8 mouse cellular contexts compared by ENCODE assay signal in the genomic region with DNA sequence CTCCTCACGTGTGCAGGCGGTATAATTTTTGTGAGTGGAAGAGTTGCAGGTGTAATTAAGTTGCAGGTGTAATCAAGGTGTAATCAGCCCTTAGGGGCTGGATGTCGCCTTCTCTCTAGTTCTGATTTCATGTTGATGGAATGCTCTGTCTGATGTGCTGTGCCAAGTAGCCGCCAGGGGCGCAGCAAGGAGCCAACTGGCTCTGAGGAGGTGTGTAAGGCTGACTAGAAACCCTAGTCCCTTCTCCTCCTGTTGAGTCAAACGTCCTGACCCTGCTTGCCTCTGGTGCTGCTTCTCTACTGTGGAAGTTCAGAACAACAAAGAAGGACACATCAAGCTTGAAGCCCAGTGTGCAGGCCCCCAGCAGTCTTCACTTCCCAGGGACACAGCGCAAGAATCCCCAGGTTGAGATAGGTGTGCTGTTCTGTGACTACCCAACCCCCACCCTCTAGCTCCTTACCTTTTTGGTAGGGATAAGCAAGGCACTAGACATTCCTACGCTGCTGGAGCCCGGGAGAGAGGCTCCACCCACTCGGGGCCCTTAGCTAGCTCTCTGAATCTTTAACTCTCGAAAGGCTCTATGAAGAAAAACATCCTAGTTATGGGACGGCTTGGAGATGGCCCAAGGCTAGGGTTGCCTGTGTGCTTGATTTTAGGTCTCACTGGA. TPM values are rescaled to one million over a fixed set of nuclear protein-coding genes. Genes with fewer than 3 reads are reported as not detected.
A peak's percentile ranks its signal among the peaks of the same experiment; 100 is the strongest.
DNase-seq lines count a peak whose midpoint lies in the region; ATAC-seq and TF ChIP-seq lines count a peak whose summit lies in the region.

No protein-coding gene starts in this region.

- H3K9me3 ChIP-seq in kidney, embryonic 14.5 days (ENCODE audit: control insufficient read depth, low read length) = no peaks in the 10 kb centered on the region
- no peaks in the 10 kb centered on the region for H3K9me3 ChIP-seq in hindbrain, postnatal 0 days (ENCODE audit: low read length)
- H3K9me3 ChIP-seq in limb, embryonic 11.5 days (ENCODE audit: control insufficient read depth, low read length) = no peaks in the 10 kb centered on the region
- H3K9me3 ChIP-seq in midbrain, embryonic 13.5 days = no peaks in the 10 kb centered on the region

- H3K9ac ChIP-seq in kidney, embryonic 14.5 days (ENCODE audit: low read depth, low read length) = no peak overlapping the region
- H3K9ac ChIP-seq in hindbrain, postnatal 0 days (replicated peaks; ENCODE audit: low read length) = no peak overlapping the region
- H3K9ac ChIP-seq in limb, embryonic 11.5 days (ENCODE audit: low read length) = no peak overlapping the region
- peak overlapping the region; percentile 14; the same call in 1 of the 2 replicates for H3K9ac ChIP-seq in midbrain, embryonic 13.5 days (replicated peaks)

- no peak overlapping the region for H3K4me3 ChIP-seq in kidney, embryonic 14.5 days (ENCODE audit: low read length)
- H3K4me3 ChIP-seq in hindbrain, postnatal 0 days (ENCODE audit: low read length) = no peak overlapping the region
- H3K4me3 ChIP-seq in limb, embryonic 11.5 days (ENCODE audit: low read depth, low read length) = no peak overlapping the region
- no peak overlapping the region for H3K4me3 ChIP-seq in midbrain, embryonic 13.5 days (replicated peaks)

- peaks cover 34% of the 10 kb centered on the region for H3K36me3 ChIP-seq in kidney, embryonic 14.5 days (ENCODE audit: control insufficient read depth, insufficient read depth, low read length)
- peaks cover 17% of the 10 kb centered on the region for H3K36me3 ChIP-seq in hindbrain, postnatal 0 days (ENCODE audit: insufficient read depth, low read length)
- peaks cover 13% of the 10 kb centered on the region for H3K36me3 ChIP-seq in limb, embryonic 11.5 days (ENCODE audit: control insufficient read depth, insufficient read depth, low read length)
- H3K36me3 ChIP-seq in midbrain, embryonic 13.5 days = peaks cover 28% of the 10 kb centered on the region

- WGBS in kidney, embryonic 14.5 days = 23% methylated on average over 12 of the region's 12 CpGs
- WGBS in hindbrain, postnatal 0 days = 21% methylated on average over 12 of the region's 12 CpGs
- 25% methylated on average over 12 of the region's 12 CpGs for WGBS in limb, embryonic 11.5 days
- WGBS in midbrain, embryonic 13.5 days = 26% methylated on average over 12 of the region's 12 CpGs

- no peak overlapping the region for H3K4me2 ChIP-seq in kidney, embryonic 14.5 days (replicated peaks; ENCODE audit: low read depth, low read length)
- peak overlapping the region; percentile 23 for H3K4me2 ChIP-seq in hindbrain, postnatal 0 days (ENCODE audit: low read depth, low read length)
- H3K4me2 ChIP-seq in limb, embryonic 11.5 days (ENCODE audit: low read depth, severe bottlenecking) = no peak overlapping the region
- H3K4me2 ChIP-seq in midbrain, embryonic 13.5 days (replicated peaks) = peak overlapping the region; percentile 6

- no peak overlapping the region for H3K27ac ChIP-seq in kidney, embryonic 14.5 days (ENCODE audit: low read depth, low read length)
- peak overlapping the region; percentile 4; the same call in 1 of the 2 replicates for H3K27ac ChIP-seq in hindbrain, postnatal 0 days
- no peak overlapping the region for H3K27ac ChIP-seq in limb, embryonic 11.5 days (replicated peaks; ENCODE audit: low read depth, low read length)
- no peak overlapping the region for H3K27ac ChIP-seq in midbrain, embryonic 13.5 days

- ATAC-seq in kidney, embryonic 14.5 days (ENCODE audit: low FRiP score, low TSS enrichment) = no peak
- ATAC-seq in frontal cortex, adult (ENCODE audit: low TSS enrichment) = peak; percentile 51; the same call in 1 of the 2 replicates
- peak; percentile 21; the same call in 1 of the 2 replicates for ATAC-seq in hindbrain, postnatal 0 days
- ATAC-seq in limb, embryonic 11.5 days (ENCODE audit: insufficient number of reproducible peaks, low FRiP score, low TSS enrichment, low read depth) = no peak
- ATAC-seq in midbrain, embryonic 13.5 days = no peak

- DNase-seq in kidney, adult 11 months = peak; percentile 83
- DNase-seq in c-Kit-positive CD71-positive TER-119-negative erythroid progenitor cells, embryonic 14.5 days (ENCODE audit: low read depth) = peak; percentile 67
- peak; percentile 73 for DNase-seq in hindbrain, postnatal 0 days (ENCODE audit: low spot score)
- peak; percentile 70 for DNase-seq in limb, embryonic 11.5 days (ENCODE audit: low spot score)
- peak; percentile 47 to 65 for DNase-seq in spleen, postnatal 36 days (ENCODE audit: low spot score in 2 of 2)

- peak; percentile 80 for TF ChIP-seq CTCF in hindbrain, postnatal 0 days (IDR thresholded peaks at IDR 0.05; ENCODE audit: low read depth)

- H3K4me1 ChIP-seq in kidney, embryonic 14.5 days (ENCODE audit: control insufficient read depth, insufficient read depth, low read length) = peaks cover 22% of the 10 kb centered on the region
- H3K4me1 ChIP-seq in hindbrain, postnatal 0 days (ENCODE audit: insufficient read depth, low read length) = no peaks in the 10 kb centered on the region
- H3K4me1 ChIP-seq in limb, embryonic 11.5 days (ENCODE audit: control insufficient read depth, insufficient read depth, low read length) = peaks cover 13% of the 10 kb centered on the region
- H3K4me1 ChIP-seq in midbrain, embryonic 13.5 days (replicated peaks) = peaks cover 40% of the 10 kb centered on the region

- no peaks in the 10 kb centered on the region for H3K27me3 ChIP-seq in kidney, embryonic 14.5 days (ENCODE audit: control insufficient read depth, insufficient read depth, low read length)
- no peaks in the 10 kb centered on the region for H3K27me3 ChIP-seq in hindbrain, postnatal 0 days (ENCODE audit: insufficient read depth, low read length)
- H3K27me3 ChIP-seq in limb, embryonic 11.5 days (ENCODE audit: control insufficient read depth, insufficient read depth, low read length) = no peaks in the 10 kb centered on the region
- H3K27me3 ChIP-seq in midbrain, embryonic 13.5 days = no peaks in the 10 kb centered on the region

RNA-seq across cellular contexts. Expression of a gene that starts 3.0 kb away (rescaled TPM):
- 103 and 154 TPM in 2 replicates for polyA plus RNA-seq in kidney, embryonic 14.5 days (2014; fragmentation: Nextera tagmentation; extraction: Ambion mirVana)
- total RNA-seq in hindbrain, postnatal 0 days (2014; rRNA removed) = 43.7 and 64.0 TPM in 2 replicates
- 87.4 and 90.5 TPM in 2 replicates for polyA plus RNA-seq in hindbrain, postnatal 0 days (2015; fragmentation: Nextera tagmentation; extraction: Ambion mirVana)
- 132 and 138 TPM in 2 replicates for polyA plus RNA-seq in limb, embryonic 11.5 days (2014; fragmentation: Nextera tagmentation; extraction: Ambion mirVana)
- polyA plus RNA-seq in midbrain, embryonic 13.5 days (2015; fragmentation: Nextera tagmentation; extraction: Ambion mirVana) = 91.3 and 93.8 TPM in 2 replicates

RNA-seq across cellular contexts. Expression of a gene that starts 10.6 kb away (rescaled TPM):
- polyA plus RNA-seq in kidney, embryonic 14.5 days (2014; fragmentation: Nextera tagmentation; extraction: Ambion mirVana) = 3.7 and 4.3 TPM in 2 replicates
- total RNA-seq in hindbrain, postnatal 0 days (2014; rRNA removed) = 0.31 TPM in 1 of 2 replicates, not detected in the other
- polyA plus RNA-seq in hindbrain, postnatal 0 days (2015; fragmentation: Nextera tagmentation; extraction: Ambion mirVana) = 0.28 and 0.48 TPM in 2 replicates
- 1.6 and 1.8 TPM in 2 replicates for polyA plus RNA-seq in limb, embryonic 11.5 days (2014; fragmentation: Nextera tagmentation; extraction: Ambion mirVana)
- 0.58 and 0.63 TPM in 2 replicates for polyA plus RNA-seq in midbrain, embryonic 13.5 days (2015; fragmentation: Nextera tagmentation; extraction: Ambion mirVana)

RNA-seq across cellular contexts. Expression of a gene that starts 35.7 kb away (rescaled TPM):
- 15.4 and 22.1 TPM in 2 replicates for polyA plus RNA-seq in kidney, embryonic 14.5 days (2014; fragmentation: Nextera tagmentation; extraction: Ambion mirVana)
- 72.7 and 77.4 TPM in 2 replicates for total RNA-seq in hindbrain, postnatal 0 days (2014; rRNA removed)
- polyA plus RNA-seq in hindbrain, postnatal 0 days (2015; fragmentation: Nextera tagmentation; extraction: Ambion mirVana) = 56.6 and 60.4 TPM in 2 replicates
- 26.8 and 27.6 TPM in 2 replicates for polyA plus RNA-seq in limb, embryonic 11.5 days (2014; fragmentation: Nextera tagmentation; extraction: Ambion mirVana)
- 46.4 and 50.1 TPM in 2 replicates for polyA plus RNA-seq in midbrain, embryonic 13.5 days (2015; fragmentation: Nextera tagmentation; extraction: Ambion mirVana)

RNA-seq across cellular contexts. Expression of a gene that starts 36.4 kb away (rescaled TPM):
- 33.0 and 40.9 TPM in 2 replicates for polyA plus RNA-seq in kidney, embryonic 14.5 days (2014; fragmentation: Nextera tagmentation; extraction: Ambion mirVana)
- total RNA-seq in hindbrain, postnatal 0 days (2014; rRNA removed) = 31.1 and 31.8 TPM in 2 replicates
- polyA plus RNA-seq in hindbrain, postnatal 0 days (2015; fragmentation: Nextera tagmentation; extraction: Ambion mirVana) = 32.6 and 33.8 TPM in 2 replicates
- polyA plus RNA-seq in limb, embryonic 11.5 days (2014; fragmentation: Nextera tagmentation; extraction: Ambion mirVana) = 34.9 and 35.4 TPM in 2 replicates
- 47.5 and 50.5 TPM in 2 replicates for polyA plus RNA-seq in midbrain, embryonic 13.5 days (2015; fragmentation: Nextera tagmentation; extraction: Ambion mirVana)

RNA-seq across cellular contexts. Expression of a gene that starts 39.5 kb away (rescaled TPM):
- polyA plus RNA-seq in kidney, embryonic 14.5 days (2014; fragmentation: Nextera tagmentation; extraction: Ambion mirVana) = 30.2 and 56.5 TPM in 2 replicates
- 36.6 and 50.8 TPM in 2 replicates for total RNA-seq in hindbrain, postnatal 0 days (2014; rRNA removed)
- 26.4 and 26.5 TPM in 2 replicates for polyA plus RNA-seq in hindbrain, postnatal 0 days (2015; fragmentation: Nextera tagmentation; extraction: Ambion mirVana)
- polyA plus RNA-seq in limb, embryonic 11.5 days (2014; fragmentation: Nextera tagmentation; extraction: Ambion mirVana) = 62.3 and 67.8 TPM in 2 replicates
- 45.7 and 49.9 TPM in 2 replicates for polyA plus RNA-seq in midbrain, embryonic 13.5 days (2015; fragmentation: Nextera tagmentation; extraction: Ambion mirVana)

Comparison
In these comparisons a context has a peak if more than half of its experiments do, and no peak if none do; other contexts are left out.
1. ATAC-seq: peak in frontal cortex, adult (single experiment) and hindbrain, postnatal 0 days (single experiment); none in kidney, embryonic 14.5 days (single experiment), limb, embryonic 11.5 days (single experiment) and midbrain, embryonic 13.5 days (single experiment).
2. H3K4me2 ChIP-seq: peak in hindbrain, postnatal 0 days (single experiment) and midbrain, embryonic 13.5 days (single experiment); none in kidney, embryonic 14.5 days (single experiment) and limb, embryonic 11.5 days (single experiment).
3. Peak in every context shown above with its lines, with median percentiles within 50 percentile points of each other: DNase-seq.